Mouse (Mus musculus) skeletal muscle tissue, postnatal 0 days (tissue): ENCODE measurements around the gene Myh6. TPM values are rescaled to one million over a fixed set of nuclear protein-coding genes. Genes with fewer than 3 reads are reported as not detected.
A peak's percentile ranks its signal among the peaks of the same experiment; 100 is the strongest.

Experiments
- microRNA counts: library from miRNA; unstranded; fragments of <30 nt; microRNA quantifications from one replicate; lab custom pipeline; 2015
- microRNA-seq, 2 experiments: library from miRNA; unstranded; fragments of <30 nt; microRNA quantifications; one replicate each; pipeline ENCODE4; 2016
- polyA plus RNA-seq: library from polyadenylated mRNA; unstranded; fragments of >200 nt; fragmentation: Nextera tagmentation; extraction: Ambion mirVana; gene quantifications from 2 replicates; pipeline ENCODE4 v1.2.1, GENCODE M21; 2015

Myh6 gene
- polyA plus RNA-seq = 20.8 and 25.5 TPM in 2 replicates

DNA sequence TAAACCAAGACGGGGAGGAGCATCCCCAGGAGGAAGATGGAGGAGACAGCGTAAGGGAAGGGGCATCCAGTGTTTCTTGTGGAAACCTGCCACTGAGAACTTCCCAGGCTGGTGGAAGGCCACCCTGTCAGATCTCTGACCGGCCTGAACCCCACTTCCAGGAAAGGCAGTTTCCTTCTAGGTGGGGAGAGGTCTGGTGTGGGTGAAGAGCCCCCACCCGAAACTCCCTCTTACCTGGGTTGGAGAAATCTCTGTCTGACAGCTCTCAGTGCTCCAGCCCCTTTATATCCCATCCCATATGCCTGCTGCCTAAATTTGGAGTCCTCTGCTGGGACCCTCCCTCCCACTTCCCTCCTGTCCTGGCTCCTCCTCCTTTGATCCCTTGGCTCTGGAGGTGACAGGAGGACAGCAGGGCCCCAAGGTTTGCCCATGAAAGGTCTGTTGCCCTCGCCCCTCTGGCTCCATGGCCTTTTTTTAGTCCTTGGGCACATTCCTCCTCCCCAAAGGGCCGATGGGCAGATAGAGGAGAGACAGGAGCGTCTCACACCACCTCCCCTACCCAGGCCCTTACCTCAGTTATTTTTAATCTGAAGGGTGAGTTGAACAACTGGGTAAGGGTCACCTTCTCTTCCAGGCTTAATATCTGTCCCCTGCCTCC is at the start of gene Myh6:
Gene Myh6, minus strand, starts transcription at position 608 of the 658 bp plus-strand sequence.

DNA sequence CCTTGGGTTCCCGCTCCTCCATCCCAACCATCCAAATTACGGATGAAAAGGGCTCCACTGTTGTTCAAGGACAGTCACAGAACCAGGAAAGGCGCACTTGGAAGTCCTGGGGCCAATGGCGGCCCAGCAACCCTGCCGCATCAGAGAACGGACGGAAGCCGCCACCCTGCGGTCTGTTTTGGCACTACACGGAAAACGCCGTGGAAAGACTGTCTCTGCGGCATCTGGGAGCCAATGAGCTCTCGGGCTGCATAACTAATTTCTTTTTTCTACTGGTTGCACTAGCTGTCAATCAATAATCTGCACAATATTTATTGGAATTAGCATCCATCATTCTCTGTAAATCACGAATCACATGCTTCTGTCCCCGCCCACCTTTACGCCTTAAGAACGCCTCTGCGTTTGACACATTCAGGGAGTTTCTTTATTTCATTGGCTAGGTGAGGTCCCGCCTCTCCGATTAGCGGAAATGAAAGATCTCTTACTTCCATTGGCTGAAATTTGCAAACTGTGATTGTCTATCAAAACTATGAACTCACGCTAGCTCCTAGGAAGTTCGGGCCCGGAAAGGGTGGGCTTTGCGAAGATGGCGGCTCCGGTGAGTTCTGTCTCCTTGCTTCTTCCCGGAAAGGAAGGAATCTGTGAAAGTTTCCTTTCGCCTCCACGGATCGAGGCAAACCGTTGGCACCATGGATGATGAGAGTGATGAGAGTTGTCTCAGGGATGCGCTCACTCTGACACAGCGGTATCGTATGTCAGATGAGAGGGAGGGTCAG is 48.5 kb upstream of the Myh6 start, which contains the start of gene Ngdn:
Gene Ngdn, plus strand, starts transcription at position 464 of the 776 bp plus-strand sequence.

DNA sequence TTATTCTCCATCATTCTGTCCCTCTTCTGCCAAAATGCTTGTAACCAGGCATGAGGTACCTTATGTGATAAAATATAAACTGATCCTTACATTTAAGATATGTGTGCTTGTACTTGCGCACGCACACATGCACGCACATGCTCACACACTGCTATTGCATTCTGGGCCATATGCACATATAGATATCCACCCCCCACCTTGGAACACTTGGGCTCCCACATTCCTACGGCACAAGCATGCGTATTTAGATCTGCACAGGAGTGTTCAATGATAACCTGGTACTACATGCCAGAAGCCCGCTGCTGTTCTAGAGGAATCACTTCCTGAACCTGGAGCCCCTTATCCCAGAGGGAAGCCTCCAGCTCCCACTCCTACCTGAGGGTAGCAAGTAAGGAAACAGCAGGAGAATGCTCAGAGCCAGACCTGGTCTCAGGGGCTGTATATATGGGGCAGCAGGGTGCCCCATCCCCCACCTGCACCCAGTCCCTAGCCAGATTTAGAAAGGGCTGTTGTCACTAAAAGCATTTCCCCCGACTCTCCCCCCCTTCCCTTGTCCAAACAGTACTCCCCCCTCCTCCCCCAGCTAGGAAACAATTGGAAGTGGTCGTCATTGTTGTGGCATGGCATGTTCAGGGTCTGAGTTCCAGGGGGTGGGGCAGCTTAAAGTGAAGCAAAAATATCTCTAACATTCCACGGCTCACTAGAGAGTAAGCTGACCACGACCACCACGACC is 27.6 kb upstream of the Myh6 start, which contains the start of gene Myh7:
Gene Myh7, minus strand, starts transcription at position 491 of the 733 bp plus-strand sequence.

DNA sequence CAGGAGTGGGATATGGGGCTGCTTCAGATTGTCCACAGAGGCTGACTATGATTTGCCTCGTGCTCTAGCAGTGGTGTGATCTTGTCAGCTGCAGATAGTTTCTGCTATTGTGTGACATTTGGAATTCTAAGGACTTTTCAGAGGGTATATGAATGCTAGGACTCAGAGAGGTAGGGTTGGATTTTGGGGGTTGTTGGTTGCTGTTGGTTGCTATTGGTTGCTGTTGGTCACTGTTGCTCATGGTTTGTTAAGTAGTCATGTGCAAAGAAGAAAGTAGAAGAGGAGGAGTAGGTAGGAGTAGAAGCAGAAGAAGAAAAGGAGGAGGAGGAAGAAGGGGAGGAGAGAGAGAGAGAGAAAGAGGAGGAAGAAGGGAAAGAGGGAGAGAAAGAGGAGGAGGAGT is 9.9 kb upstream of the Myh6 start, which contains the start of gene Gm17428:
Gene Gm17428, plus strand, starts transcription at position 301 of the 400 bp plus-strand sequence.

DNA sequence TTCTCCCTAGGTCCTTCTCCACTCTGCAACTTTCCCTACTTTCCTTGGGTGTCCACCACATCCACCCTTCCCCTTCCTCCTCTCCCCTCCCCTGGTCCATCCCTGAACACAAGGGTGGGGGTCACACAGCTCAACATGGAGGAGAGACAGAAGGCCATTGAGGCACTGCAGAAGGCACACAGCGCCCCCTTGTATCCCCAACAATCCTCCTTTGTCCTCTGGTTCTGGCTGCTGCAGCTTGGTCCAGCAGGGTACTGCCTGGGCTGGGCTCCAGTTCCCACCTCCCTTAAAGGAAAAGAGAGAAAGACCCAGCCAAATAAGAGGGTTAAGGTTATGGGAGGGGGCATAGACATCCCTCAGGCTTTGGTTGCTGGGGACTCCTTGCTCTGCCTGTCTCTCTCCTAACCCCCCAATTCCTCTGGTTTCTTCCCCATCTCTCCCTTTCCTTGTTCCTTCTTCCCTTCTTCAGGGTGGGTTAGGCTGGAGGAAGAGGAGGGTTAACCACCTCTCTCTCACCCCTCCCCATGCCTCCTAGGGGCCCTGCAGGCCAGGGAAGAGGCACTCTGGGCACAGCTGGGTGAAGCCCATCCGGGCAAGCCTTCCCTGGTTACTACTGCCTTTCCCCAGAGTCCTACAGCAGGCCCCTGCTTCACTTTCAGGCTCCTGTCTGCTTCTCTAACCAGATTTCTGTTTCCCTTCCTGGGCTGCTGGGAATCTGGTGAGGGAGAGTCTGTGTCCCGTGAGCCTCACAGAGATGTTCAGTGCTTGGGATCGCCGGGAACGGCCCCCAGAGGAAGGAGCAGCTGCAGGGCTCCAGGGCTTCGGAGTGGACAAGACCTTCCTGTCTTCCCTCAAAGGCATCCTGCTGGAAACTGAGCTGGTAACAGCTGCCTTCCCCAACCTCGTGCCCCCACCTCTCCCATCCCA is 30.6 kb downstream of the Myh6 start, which contains the start of gene Cmtm5:
Gene Cmtm5, plus strand, starts transcription at position 358 of the 927 bp plus-strand sequence.

DNA sequence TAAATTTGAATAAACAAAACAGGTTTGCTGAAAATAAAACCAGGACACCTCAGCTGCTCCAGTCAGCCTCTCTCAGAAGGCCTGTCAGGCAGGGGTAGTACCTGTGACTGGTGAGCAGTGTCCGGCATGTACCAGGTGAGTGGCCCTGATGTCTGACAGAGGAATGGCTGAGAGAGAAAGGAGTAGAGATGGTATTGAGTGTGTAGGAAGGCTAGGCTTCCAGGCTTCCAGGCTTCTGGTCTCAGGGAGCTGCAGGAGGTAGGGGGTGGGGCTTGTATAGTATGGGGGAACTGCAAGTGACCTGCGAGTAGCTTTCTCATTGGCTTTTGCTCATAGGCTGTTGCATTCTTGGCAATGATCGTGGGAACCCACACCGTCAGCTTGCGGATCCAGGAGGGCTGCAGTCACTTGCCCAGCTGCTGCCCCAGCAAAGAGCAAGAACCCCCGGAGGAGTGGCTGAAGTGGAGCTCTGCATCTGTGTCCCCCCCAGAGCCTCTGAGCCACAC is 34.0 kb downstream of the Myh6 start, which contains the start of gene Il25:
Gene Il25, plus strand, starts transcription at position 51 of the 506 bp plus-strand sequence.

DNA sequence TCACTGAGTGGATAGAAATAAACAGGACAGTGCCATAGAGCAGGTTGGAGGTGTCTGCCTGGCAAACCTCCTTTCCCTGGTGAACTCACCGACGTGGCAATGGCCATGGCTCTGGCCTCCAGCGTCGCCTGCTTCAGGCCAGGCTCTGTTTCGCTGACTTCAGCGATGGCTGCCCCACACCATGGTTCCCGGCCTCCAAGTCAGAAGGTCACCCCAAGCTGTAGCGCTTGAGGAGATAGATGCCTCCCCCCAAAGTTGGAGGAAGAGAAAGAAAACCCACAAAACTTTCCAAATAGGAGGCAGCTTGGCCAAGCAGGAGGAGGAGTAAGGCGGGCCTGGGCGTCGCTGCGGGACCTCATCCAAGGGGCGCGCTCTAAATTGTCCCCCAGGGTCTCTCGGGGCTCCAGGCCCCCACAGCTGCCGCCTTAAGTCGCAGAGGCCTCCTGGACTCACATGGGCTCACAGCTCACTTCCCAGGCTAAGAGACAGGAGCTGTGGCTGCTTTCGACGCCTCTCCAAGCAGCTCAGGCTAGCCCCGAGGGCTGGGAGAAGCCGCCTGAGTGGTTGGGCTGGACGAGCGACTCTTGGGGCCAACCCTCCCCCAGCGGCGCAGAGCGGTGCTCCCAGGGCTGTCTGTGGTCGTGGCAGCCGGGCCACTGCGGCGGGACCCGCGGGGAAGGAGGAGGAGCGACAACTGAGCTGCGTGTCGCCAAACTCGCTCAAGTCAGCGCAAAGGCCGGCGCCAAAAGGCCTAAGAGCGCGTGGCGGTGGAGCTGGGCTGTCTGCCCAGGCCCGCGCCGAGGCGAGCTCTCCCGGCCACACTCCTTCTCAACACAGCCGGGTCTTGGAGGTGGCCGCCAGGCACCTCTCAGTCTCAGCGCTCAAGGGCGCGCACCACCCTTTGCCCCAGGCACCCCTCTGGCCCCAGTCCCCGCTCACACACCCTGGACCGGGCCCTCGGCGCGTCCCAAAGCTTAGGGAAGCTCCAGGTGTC is 41.1 kb downstream of the Myh6 start, which contains the start of gene Efs:
Gene Efs, minus strand, starts transcription at position 778 of the 994 bp plus-strand sequence.

DNA sequence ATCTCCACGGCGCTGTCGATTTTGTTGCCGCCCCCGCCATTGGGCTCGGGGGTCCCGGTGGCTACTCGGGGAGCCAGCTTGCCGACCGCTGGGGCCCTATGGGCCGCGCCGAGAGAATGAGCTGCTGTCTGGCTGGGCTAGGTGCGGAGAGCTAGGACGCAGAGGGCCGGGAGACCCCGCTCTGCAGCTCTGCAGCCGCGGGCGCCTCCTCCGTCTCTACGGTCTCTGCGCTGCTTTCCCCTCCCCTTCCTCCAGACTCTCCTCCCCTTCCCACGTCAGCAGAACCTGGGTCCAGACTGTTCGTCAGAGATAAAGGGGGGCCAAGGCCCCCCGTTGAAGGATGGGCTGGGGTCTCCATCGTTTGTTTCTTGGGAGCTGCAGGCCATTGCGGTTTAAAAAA is 53.8 kb downstream of the Myh6 start, which contains the start of gene Slc22a17:
Gene Slc22a17, minus strand, starts transcription at position 247 of the 400 bp plus-strand sequence.

DNA sequence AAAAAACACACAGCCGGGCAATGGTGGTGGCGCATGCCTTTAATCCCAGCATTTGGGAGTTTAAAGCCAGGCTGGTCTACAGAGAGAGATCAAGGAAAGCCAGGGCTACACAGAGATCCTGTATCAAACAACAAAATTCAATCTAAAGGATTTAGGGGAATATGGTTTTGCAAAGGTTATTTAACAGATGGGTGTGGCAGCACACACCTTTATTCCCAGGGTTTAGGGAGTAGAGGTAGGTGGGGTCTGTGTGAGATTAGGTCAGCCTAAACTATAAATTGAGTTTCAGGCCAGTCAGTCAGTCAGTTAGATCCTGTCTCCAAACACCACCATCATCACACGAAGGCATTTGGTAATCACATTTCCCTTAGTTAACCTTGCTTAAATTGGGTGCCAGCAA is 74.5 kb downstream of the Myh6 start, which contains the start of gene Pabpn1:
Gene Pabpn1, plus strand, starts transcription at position 301 of the 400 bp plus-strand sequence.

MicroRNA genes within 50 kb of the gene (microRNA counts, 519-probe panel; counts per million panel counts)
- microRNA mmu-miR-208a (lab: Ali Mortazavi, UCI) = 296 counts per million, percentile 58 among the panel's probes with 10 or more counts
- microRNA mmu-miR-208b (lab: Ali Mortazavi, UCI) = 3,733 counts per million, percentile 78 among the panel's probes with 10 or more counts

Small RNA genes lying within 50 kb of the gene (microRNA-seq; reads per million reads assigned to microRNA genes)
- gene Mir208a = 13.3 to 14.4 reads per million in 2 experiments
- gene Mir208b = 618 to 838 reads per million in 2 experiments

Other genes starting within 250 kb of the Myh6 start
- 3.8 and 5.9 TPM in 2 replicates for gene Slc7a8, start 185.0 kb downstream of the Myh6 start, polyA plus RNA-seq
- gene Rnf212b, start 152.8 kb downstream of the Myh6 start, polyA plus RNA-seq = not detected in 2 replicates
- gene Homez, start 96.0 kb downstream of the Myh6 start, polyA plus RNA-seq = 3.6 and 4.1 TPM in 2 replicates
- gene Ppp1r3e, start 89.4 kb downstream of the Myh6 start, polyA plus RNA-seq = 0.97 and 2.3 TPM in 2 replicates
- 2.9 and 3.6 TPM in 2 replicates for gene Bcl2l2, start 83.5 kb downstream of the Myh6 start, polyA plus RNA-seq
- gene Gm20521, start 83.5 kb downstream of the Myh6 start, polyA plus RNA-seq = 0.12 and 0.30 TPM in 2 replicates
- 36.7 and 49.3 TPM in 2 replicates for gene Pabpn1, start 74.4 kb downstream of the Myh6 start, polyA plus RNA-seq
- 15.8 and 18.4 TPM in 2 replicates for gene Slc22a17, start 53.8 kb downstream of the Myh6 start, polyA plus RNA-seq
- gene Efs, start 40.8 kb downstream of the Myh6 start, polyA plus RNA-seq = 14.8 and 17.7 TPM in 2 replicates
- gene Il25, start 34.2 kb downstream of the Myh6 start, polyA plus RNA-seq = 0.45 and 0.50 TPM in 2 replicates
- 8.2 and 10.1 TPM in 2 replicates for gene Cmtm5, start 30.7 kb downstream of the Myh6 start, polyA plus RNA-seq
- not detected in 2 replicates for gene Gm17428, start 10.0 kb upstream of the Myh6 start, polyA plus RNA-seq
- gene Myh7, start 27.7 kb upstream of the Myh6 start, polyA plus RNA-seq = 228 and 232 TPM in 2 replicates
- 42.6 and 46.5 TPM in 2 replicates for gene Ngdn, start 48.5 kb upstream of the Myh6 start, polyA plus RNA-seq
- gene Zfhx2, start 125.4 kb upstream of the Myh6 start, polyA plus RNA-seq = 0.94 TPM in 2 replicates
- gene Thtpa, start 127.9 kb upstream of the Myh6 start, polyA plus RNA-seq = 11.7 and 12.7 TPM in 2 replicates
- gene Ap1g2, start 139.7 kb upstream of the Myh6 start, polyA plus RNA-seq = 5.8 and 6.8 TPM in 2 replicates
- 0.37 and 0.58 TPM in 2 replicates for gene Jph4, start 150.0 kb upstream of the Myh6 start, polyA plus RNA-seq